Mouse (Mus musculus): Measurements from ENCODE around the gene Cerkl.

GRCm38 (mm10) chr2:79334661-79335060, 121.9 kb downstream of the Cerkl start:
- TF ChIP-seq CTCF (IDR thresholded peaks at IDR 0.05; ENCODE audit: extremely low read depth, insufficient read length, insufficient replicate concordance, low read depth, low read length) (no peak), POLR2A (IDR thresholded peaks at IDR 0.05; ENCODE audit: low read depth, low read length) (no peak)
